In genomic region chrX:151132785-151133184, GRCm38 (mm10) we compare ENCODE assay signal across 8 mouse cellular contexts. TPM values are rescaled to one million over a fixed set of nuclear protein-coding genes. Genes with fewer than 3 reads are reported as not detected.
DNase-seq lines count a peak whose midpoint lies in the region; ATAC-seq and TF ChIP-seq lines count a peak whose summit lies in the region.
"Had no signal": no experiment of that assay in that cellular context is flagged by ENCODE, and none has a peak within 500 bp of the region (broad histone marks: within the 10 kb centered on the region; RNA-seq: fewer than 3 reads in every experiment).

No protein-coding gene starts in this region.

- H3K4me1 ChIP-seq in hindbrain, postnatal 0 days (ENCODE audit: insufficient read depth, low read length) = no peaks in the 10 kb centered on the region
- no peaks in the 10 kb centered on the region for H3K4me1 ChIP-seq in hindbrain, embryonic 13.5 days (replicated peaks)
- H3K4me1 ChIP-seq in MEL (ENCODE audit: control insufficient read depth in 1 of 2, insufficient read depth in 2 of 2, low read length in 2 of 2) = no peaks in the 10 kb centered on the region
- H3K4me1 ChIP-seq: hindbrain, embryonic 15.5 days had no signal

- peak; percentile 54 for TF ChIP-seq CTCF in hindbrain, postnatal 0 days (IDR thresholded peaks at IDR 0.05; ENCODE audit: low read depth)
- peak; percentile 13 to 39 (median 22); a peak in 3 of 6 replicates for TF ChIP-seq CTCF in MEL (IDR thresholded peaks at IDR 0.05 in 2 of 3, conservative IDR thresholded peaks at IDR 0.05 in 1 of 3; ENCODE audit: control insufficient read depth in 1 of 3, insufficient read depth in 1 of 3, low read depth in 2 of 3, low read length in 3 of 3, poor library complexity in 1 of 3, severe bottlenecking in 1 of 3)

- no peak for ATAC-seq in hindbrain, postnatal 0 days
- ATAC-seq in hindbrain, embryonic 13.5 days (ENCODE audit: low FRiP score) = no peak

- H3K27ac ChIP-seq in hindbrain, postnatal 0 days = no peak overlapping the region
- H3K27ac ChIP-seq in hindbrain, embryonic 13.5 days = no peak overlapping the region
- no peak overlapping the region for H3K27ac ChIP-seq in MEL (ENCODE audit: control insufficient read depth, low read depth, low read length)
- H3K27ac ChIP-seq: hindbrain, embryonic 15.5 days had no signal

- H3K4me3 ChIP-seq in hindbrain, postnatal 0 days (ENCODE audit: low read length) = no peak overlapping the region
- H3K4me3 ChIP-seq in hindbrain, embryonic 13.5 days = no peak overlapping the region
- H3K4me3 ChIP-seq in MEL (ENCODE audit: control insufficient read depth in 1 of 2, insufficient read depth in 1 of 2, low read depth in 2 of 2, low read length in 2 of 2) = no peak overlapping the region
- H3K4me3 ChIP-seq: hindbrain, embryonic 15.5 days had no signal

- TF ChIP-seq RAD21 in MEL (IDR thresholded peaks at IDR 0.05; ENCODE audit: low read depth, low read length) = peak; percentile 32

- no peak for TF ChIP-seq POLR2A in MEL (IDR thresholded peaks at IDR 0.05; ENCODE audit: control insufficient read depth in 1 of 2, insufficient read depth in 1 of 2, low read depth in 1 of 2, low read length in 2 of 2, poor library complexity in 1 of 2)

- H3K9me3 ChIP-seq in hindbrain, postnatal 0 days (ENCODE audit: low read length) = no peaks in the 10 kb centered on the region
- H3K9me3 ChIP-seq in hindbrain, embryonic 13.5 days = no peaks in the 10 kb centered on the region
- no peaks in the 10 kb centered on the region for H3K9me3 ChIP-seq in MEL (replicated peaks; ENCODE audit: insufficient read depth, low read length)
- H3K9me3 ChIP-seq: hindbrain, embryonic 15.5 days had no signal

- 34% methylated on average over 10 of the region's 10 CpGs for WGBS in hindbrain, postnatal 0 days
- 26% methylated on average over 10 of the region's 10 CpGs for WGBS in hindbrain, embryonic 13.5 days

- no peak for TF ChIP-seq EP300 in MEL (IDR thresholded peaks at IDR 0.05; ENCODE audit: low read depth in 1 of 2, low read length in 2 of 2)

- no peaks in the 10 kb centered on the region for H3K36me3 ChIP-seq in hindbrain, postnatal 0 days (ENCODE audit: insufficient read depth, low read length)
- no peaks in the 10 kb centered on the region for H3K36me3 ChIP-seq in hindbrain, embryonic 13.5 days
- no peaks in the 10 kb centered on the region for H3K36me3 ChIP-seq in MEL (ENCODE audit: control insufficient read depth in 1 of 2, insufficient read depth in 2 of 2, low read length in 2 of 2)
- H3K36me3 ChIP-seq: hindbrain, embryonic 15.5 days had no signal

- peak; percentile 23 for DNase-seq in hindbrain, postnatal 0 days (ENCODE audit: low spot score)
- peak; percentile 7 for DNase-seq in 416B (ENCODE audit: low read depth)
- peak; percentile 19 for DNase-seq in MEL (ENCODE audit: low read depth, low spot score)
- DNase-seq in induced T-regulatory cell, adult 2 months (ENCODE audit: low read depth) = peak; percentile 26
- no peak for DNase-seq in layer of hippocampus, adult 9-10 months (ENCODE audit: low spot score)
- DNase-seq in frontal cortex, postnatal 10 days (ENCODE audit: low spot score in 2 of 2) = no peak

- H3K4me2 ChIP-seq in hindbrain, postnatal 0 days (ENCODE audit: low read depth, low read length) = no peak overlapping the region
- no peak overlapping the region for H3K4me2 ChIP-seq in hindbrain, embryonic 13.5 days
- H3K4me2 ChIP-seq: hindbrain, embryonic 15.5 days had no signal

- H3K9ac ChIP-seq in hindbrain, postnatal 0 days (replicated peaks; ENCODE audit: low read length) = no peak overlapping the region
- H3K9ac ChIP-seq in hindbrain, embryonic 13.5 days = no peak overlapping the region
- no peak overlapping the region for H3K9ac ChIP-seq in MEL (ENCODE audit: control insufficient read depth, low read depth, low read length, poor library complexity, severe bottlenecking)
- H3K9ac ChIP-seq: hindbrain, embryonic 15.5 days had no signal

- no peaks in the 10 kb centered on the region for H3K27me3 ChIP-seq in hindbrain, postnatal 0 days (ENCODE audit: insufficient read depth, low read length)
- no peaks in the 10 kb centered on the region for H3K27me3 ChIP-seq in hindbrain, embryonic 13.5 days
- no peaks in the 10 kb centered on the region; a peak in 1 of 4 replicates for H3K27me3 ChIP-seq in MEL (ENCODE audit: control insufficient read depth in 1 of 2, insufficient read depth in 2 of 2, low read length in 2 of 2)
- H3K27me3 ChIP-seq: hindbrain, embryonic 15.5 days had no signal

- H3K79me2 ChIP-seq in MEL (ENCODE audit: control insufficient read depth, insufficient read depth, low read length, poor library complexity) = no peaks in the 10 kb centered on the region

TF ChIP-seq in MEL, 35 proteins besides CTCF, POLR2A, EP300 and RAD21:
- peak; percentile 44 for TF ChIP-seq SMC3 (IDR thresholded peaks at IDR 0.05; ENCODE audit: low read depth, low read length)
- TF ChIP-seq MAX (IDR thresholded peaks at IDR 0.05; ENCODE audit: low read length) = no peak

RNA-seq across cellular contexts. Expression of gene Tsr2, which starts 36.4 kb away (rescaled TPM):
- total RNA-seq in hindbrain, postnatal 0 days (2014; rRNA removed) = 20.4 and 21.4 TPM in 2 replicates
- polyA plus RNA-seq in hindbrain, postnatal 0 days (2015; fragmentation: Nextera tagmentation; extraction: Ambion mirVana) = 38.6 and 41.4 TPM in 2 replicates
- polyA plus RNA-seq in hindbrain, embryonic 13.5 days (2015; fragmentation: Nextera tagmentation; extraction: Ambion mirVana) = 31.6 and 33.3 TPM in 2 replicates
- total RNA-seq in MEL (2012; rRNA removed) = 56.2 and 61.9 TPM in 2 replicates
- polyA plus RNA-seq in MEL (2012; ENCODE audit: insufficient read depth in 1 of 2, insufficient read length in 2 of 2, low read depth in 1 of 2, low replicate concordance in 2 of 2, missing spikeins in 1 of 2) = 100 to 1,000 TPM; 106 to 143 TPM

Comparison
In these comparisons a context has a peak if more than half of its experiments do, and no peak if none do; other contexts are left out.
1. DNase-seq: peak in hindbrain, postnatal 0 days (single experiment), 416B (single experiment), MEL (single experiment) and induced T-regulatory cell, adult 2 months (single experiment); none in layer of hippocampus, adult 9-10 months (single experiment) and frontal cortex, postnatal 10 days (0 of 2).